Mouse (Mus musculus): ENCODE measurements around the gene Gnmt. TPM values are rescaled to one million over a fixed set of nuclear protein-coding genes. Genes with fewer than 3 reads are reported as not detected.

Gene Gnmt
- polyA plus RNA-seq, 1 experiment from 2014 or later: 0.79 TPM

DNA sequence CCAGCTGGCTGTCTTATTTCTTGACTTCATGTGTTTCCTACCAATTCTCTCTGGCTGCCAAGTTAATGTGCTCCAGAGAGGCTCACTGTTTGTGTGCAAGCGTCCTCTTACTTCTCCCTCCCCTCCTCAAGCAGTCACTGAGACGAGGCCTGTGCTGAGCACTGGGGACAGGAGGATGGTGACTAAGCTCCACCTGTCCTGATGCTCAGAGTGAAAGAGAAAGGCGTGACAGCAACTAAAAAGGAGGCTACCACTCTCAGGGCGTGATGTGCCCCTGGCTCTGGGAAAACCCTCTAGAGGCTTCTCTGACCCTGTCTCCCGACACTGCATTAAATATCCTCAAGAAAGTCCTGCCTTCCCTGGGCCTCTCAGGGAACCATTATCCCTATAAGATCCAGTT, 20.3 kb upstream of the Gnmt start:
- Histone ChIP-seq H3K9me3 (replicated peaks; ENCODE audit: control insufficient read depth, low read length) (no peaks in the 10 kb centered on the region), H3K9ac (ENCODE audit: low read length) (no peak overlapping the region), H3K27ac (ENCODE audit: low read depth, low read length) (no peak overlapping the region), H3K4me2 (ENCODE audit: low read length) (no peak overlapping the region), H3K4me3 (ENCODE audit: low read depth, low read length) (no peak overlapping the region), H3K27me3 (replicated peaks; ENCODE audit: control insufficient read depth, insufficient read depth, low read length) (no peaks in the 10 kb centered on the region), H3K36me3 (ENCODE audit: control insufficient read depth, insufficient read depth, low read length) (peaks cover 25% of the 10 kb centered on the region), H3K4me1 (ENCODE audit: control insufficient read depth, insufficient read depth, low read length) (peaks cover 13% of the 10 kb centered on the region)
- 95% methylated on average over 5 of the region's 5 CpGs for WGBS
- no peak for ATAC-seq
- DNase-seq (ENCODE audit: low spot score): no peak

DNA sequence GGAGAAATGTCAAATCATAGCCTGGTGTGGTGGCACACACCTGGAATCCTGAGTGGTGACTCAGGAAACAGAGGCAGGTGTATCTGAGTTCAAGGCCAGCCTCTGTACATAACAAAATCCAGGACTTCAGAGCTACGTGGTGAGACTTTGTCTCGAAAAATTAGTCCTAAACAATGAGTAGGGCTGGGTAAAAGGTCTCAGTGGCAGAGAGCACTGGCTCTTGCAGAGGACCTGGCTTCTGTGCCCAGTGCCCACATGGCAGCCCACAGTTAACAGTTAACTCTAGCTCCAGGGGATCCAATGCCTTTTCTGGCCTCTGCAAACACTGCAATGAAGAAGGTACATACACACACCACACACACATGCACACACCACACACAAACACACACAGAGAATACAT, 18.8 kb upstream of the Gnmt start:
- Histone ChIP-seq H3K9ac (ENCODE audit: low read length) (no peak overlapping the region), H3K9me3 (replicated peaks; ENCODE audit: control insufficient read depth, low read length) (no peaks in the 10 kb centered on the region), H3K27me3 (replicated peaks; ENCODE audit: control insufficient read depth, insufficient read depth, low read length) (no peaks in the 10 kb centered on the region), H3K4me1 (ENCODE audit: control insufficient read depth, insufficient read depth, low read length) (peaks cover 13% of the 10 kb centered on the region), H3K27ac (ENCODE audit: low read depth, low read length) (no peak overlapping the region), H3K36me3 (ENCODE audit: control insufficient read depth, insufficient read depth, low read length) (peaks cover 35% of the 10 kb centered on the region), H3K4me2 (ENCODE audit: low read length) (no peak overlapping the region), H3K4me3 (ENCODE audit: low read depth, low read length) (no peak overlapping the region)
- no peak for ATAC-seq
- WGBS: 90% methylated on average over 2 of the region's 2 CpGs
- no peak for DNase-seq (ENCODE audit: low spot score)

DNA sequence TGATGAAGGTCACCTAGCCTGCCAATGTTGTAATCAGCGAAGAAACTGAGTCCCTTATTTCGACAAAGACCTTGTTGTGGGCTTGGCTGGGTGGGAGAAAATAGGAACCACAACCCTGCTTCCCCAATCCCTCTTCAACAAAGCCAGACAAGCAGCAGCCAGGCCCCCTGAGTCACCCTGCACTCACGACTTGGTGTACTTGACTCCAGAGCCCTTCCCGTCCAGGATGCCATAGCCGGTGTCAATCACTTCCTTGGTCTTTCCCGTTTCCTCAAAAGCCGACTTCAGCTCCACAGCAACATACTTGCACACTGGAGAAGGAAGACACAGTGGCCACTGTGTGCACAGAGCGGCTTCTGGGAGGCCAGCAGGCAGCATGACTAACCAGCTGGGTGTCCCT, 18.3 kb upstream of the Gnmt start:
- WGBS: 86% methylated on average over 8 of the region's 8 CpGs
- H3K27me3 ChIP-seq (replicated peaks; ENCODE audit: control insufficient read depth, insufficient read depth, low read length): no peaks in the 10 kb centered on the region
- peaks cover 39% of the 10 kb centered on the region for H3K36me3 ChIP-seq (ENCODE audit: control insufficient read depth, insufficient read depth, low read length)
- no peak overlapping the region for H3K9ac ChIP-seq (ENCODE audit: low read length)
- no peak overlapping the region for H3K4me2 ChIP-seq (ENCODE audit: low read length)
- H3K4me1 ChIP-seq (ENCODE audit: control insufficient read depth, insufficient read depth, low read length): peaks cover 8% of the 10 kb centered on the region
- no peak overlapping the region for H3K4me3 ChIP-seq (ENCODE audit: low read depth, low read length)
- no peak for ATAC-seq
- no peaks in the 10 kb centered on the region for H3K9me3 ChIP-seq (replicated peaks; ENCODE audit: control insufficient read depth, low read length)
- no peak overlapping the region for H3K27ac ChIP-seq (ENCODE audit: low read depth, low read length)
- DNase-seq (ENCODE audit: low spot score): no peak

DNA sequence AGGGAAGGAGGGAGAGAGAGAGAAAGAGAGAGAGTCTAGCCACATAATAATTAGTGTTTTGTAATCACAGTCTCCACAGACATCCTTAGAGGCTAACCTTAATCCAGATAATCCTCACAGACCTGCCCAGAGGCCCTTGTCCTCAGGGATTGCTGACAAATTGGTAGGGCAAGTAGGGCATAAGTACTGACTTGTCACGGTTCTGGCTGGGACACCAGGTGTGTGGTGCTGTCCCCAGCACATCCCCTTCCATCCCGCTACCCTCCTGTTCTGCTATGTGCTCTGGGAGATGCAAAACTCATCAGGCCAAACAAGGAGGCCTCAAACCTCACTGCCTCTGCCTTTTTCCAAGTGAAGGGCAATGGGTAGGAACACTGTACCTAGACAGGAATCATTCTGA, 16.5 kb upstream of the Gnmt start:
- H3K9ac ChIP-seq (ENCODE audit: low read length): no peak overlapping the region
- WGBS: 62% methylated on average over 2 of the region's 2 CpGs
- no peak overlapping the region for H3K4me2 ChIP-seq (ENCODE audit: low read length)
- H3K4me1 ChIP-seq (ENCODE audit: control insufficient read depth, insufficient read depth, low read length): peaks cover under 1% of the 10 kb centered on the region
- H3K27me3 ChIP-seq (replicated peaks; ENCODE audit: control insufficient read depth, insufficient read depth, low read length): no peaks in the 10 kb centered on the region
- H3K4me3 ChIP-seq (ENCODE audit: low read depth, low read length): no peak overlapping the region
- DNase-seq (ENCODE audit: low spot score) (no peak), ATAC-seq (no peak)
- peaks cover 39% of the 10 kb centered on the region for H3K36me3 ChIP-seq (ENCODE audit: control insufficient read depth, insufficient read depth, low read length)
- no peaks in the 10 kb centered on the region for H3K9me3 ChIP-seq (replicated peaks; ENCODE audit: control insufficient read depth, low read length)
- no peak overlapping the region for H3K27ac ChIP-seq (ENCODE audit: low read depth, low read length)

DNA sequence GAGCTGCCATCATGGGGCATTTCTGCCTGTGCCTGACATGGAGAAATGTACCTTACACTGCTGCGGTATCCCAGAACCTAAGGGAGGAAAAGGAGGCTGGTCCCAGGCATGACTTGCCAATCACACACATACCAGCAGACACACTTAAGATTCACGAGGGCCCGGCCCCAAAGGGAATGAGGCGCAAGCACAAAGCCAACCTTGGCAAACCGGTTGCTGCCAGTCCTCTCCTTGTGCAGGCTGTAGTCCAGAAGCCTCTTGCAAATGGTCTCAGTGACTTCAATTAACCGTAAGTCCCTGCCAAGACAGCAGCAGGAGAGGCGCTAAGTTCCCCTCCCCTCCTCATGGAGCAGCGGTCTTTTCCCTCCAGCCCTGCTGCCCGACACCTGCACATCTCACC, 14.0 kb upstream of the Gnmt start:
- Histone ChIP-seq H3K9ac (ENCODE audit: low read length) (no peak overlapping the region), H3K27me3 (replicated peaks; ENCODE audit: control insufficient read depth, insufficient read depth, low read length) (no peaks in the 10 kb centered on the region), H3K9me3 (replicated peaks; ENCODE audit: control insufficient read depth, low read length) (no peaks in the 10 kb centered on the region), H3K27ac (ENCODE audit: low read depth, low read length) (no peak overlapping the region), H3K36me3 (ENCODE audit: control insufficient read depth, insufficient read depth, low read length) (peaks cover 39% of the 10 kb centered on the region), H3K4me2 (ENCODE audit: low read length) (no peak overlapping the region), H3K4me1 (ENCODE audit: control insufficient read depth, insufficient read depth, low read length) (no peaks in the 10 kb centered on the region), H3K4me3 (ENCODE audit: low read depth, low read length) (no peak overlapping the region)
- ATAC-seq (no peak), DNase-seq (ENCODE audit: low spot score) (no peak)
- 89% methylated on average over 9 of the region's 9 CpGs for WGBS

DNA sequence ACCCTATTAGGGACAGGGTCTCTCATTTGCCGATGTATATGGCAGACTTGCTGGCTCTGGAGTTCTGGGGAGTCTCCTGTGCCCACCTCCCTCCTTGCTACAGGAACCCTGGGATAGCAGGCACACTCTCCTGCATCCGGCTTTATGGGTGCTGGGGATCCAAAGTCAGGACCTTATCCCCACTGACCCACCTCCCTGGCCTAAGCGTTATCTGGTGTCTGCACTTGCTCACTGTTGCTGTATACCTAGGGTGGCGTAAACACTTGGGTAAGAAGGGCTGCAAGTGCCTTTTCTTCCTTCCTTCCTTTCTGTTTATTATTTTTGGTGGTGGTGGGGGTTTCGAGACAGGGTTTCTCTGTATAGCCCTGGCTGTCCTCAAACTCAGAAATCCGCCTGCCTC, 12.3 kb upstream of the Gnmt start:
- Histone ChIP-seq H3K27me3 (replicated peaks; ENCODE audit: control insufficient read depth, insufficient read depth, low read length) (no peaks in the 10 kb centered on the region), H3K9me3 (replicated peaks; ENCODE audit: control insufficient read depth, low read length) (no peaks in the 10 kb centered on the region), H3K4me1 (ENCODE audit: control insufficient read depth, insufficient read depth, low read length) (no peaks in the 10 kb centered on the region), H3K4me2 (ENCODE audit: low read length) (no peak overlapping the region), H3K36me3 (ENCODE audit: control insufficient read depth, insufficient read depth, low read length) (peaks cover 41% of the 10 kb centered on the region), H3K4me3 (ENCODE audit: low read depth, low read length) (no peak overlapping the region), H3K9ac (ENCODE audit: low read length) (no peak overlapping the region), H3K27ac (ENCODE audit: low read depth, low read length) (no peak overlapping the region)
- DNase-seq (ENCODE audit: low spot score): no peak
- WGBS: over 99% methylated on average over 6 of the region's 6 CpGs
- ATAC-seq: no peak

DNA sequence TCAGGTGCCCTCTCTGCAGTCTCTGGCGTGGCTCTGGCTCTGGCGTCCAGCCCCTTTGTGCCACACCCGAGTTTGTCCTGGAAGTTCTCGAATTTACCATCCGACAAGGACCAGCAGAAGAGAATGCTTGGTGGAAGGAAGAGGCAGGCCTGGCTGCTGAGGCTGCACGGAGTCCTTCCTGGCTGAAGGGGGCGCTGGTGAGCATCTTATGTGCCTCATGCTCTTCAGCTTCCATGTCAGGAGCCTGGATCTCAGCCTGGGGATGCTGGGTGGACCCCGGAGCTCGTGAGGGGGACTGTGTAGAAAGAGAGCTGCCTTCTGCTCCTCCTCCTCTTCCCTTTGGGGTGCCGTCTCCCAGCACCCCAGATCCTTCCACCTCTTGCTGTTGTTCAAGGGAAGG, 7.2 kb upstream of the Gnmt start:
- no peak for DNase-seq (ENCODE audit: low spot score)
- H3K4me1 ChIP-seq (ENCODE audit: control insufficient read depth, insufficient read depth, low read length): no peaks in the 10 kb centered on the region
- H3K4me2 ChIP-seq (ENCODE audit: low read length): no peak overlapping the region
- H3K36me3 ChIP-seq (ENCODE audit: control insufficient read depth, insufficient read depth, low read length): peaks cover 28% of the 10 kb centered on the region; the same call in 1 of the 2 replicates
- no peak for ATAC-seq
- no peak overlapping the region for H3K9ac ChIP-seq (ENCODE audit: low read length)
- no peak overlapping the region for H3K27ac ChIP-seq (ENCODE audit: low read depth, low read length)
- H3K9me3 ChIP-seq (replicated peaks; ENCODE audit: control insufficient read depth, low read length): no peaks in the 10 kb centered on the region
- WGBS: 63% methylated on average over 9 of the region's 10 CpGs
- H3K4me3 ChIP-seq (ENCODE audit: low read depth, low read length): no peak overlapping the region
- H3K27me3 ChIP-seq (replicated peaks; ENCODE audit: control insufficient read depth, insufficient read depth, low read length): no peaks in the 10 kb centered on the region

DNA sequence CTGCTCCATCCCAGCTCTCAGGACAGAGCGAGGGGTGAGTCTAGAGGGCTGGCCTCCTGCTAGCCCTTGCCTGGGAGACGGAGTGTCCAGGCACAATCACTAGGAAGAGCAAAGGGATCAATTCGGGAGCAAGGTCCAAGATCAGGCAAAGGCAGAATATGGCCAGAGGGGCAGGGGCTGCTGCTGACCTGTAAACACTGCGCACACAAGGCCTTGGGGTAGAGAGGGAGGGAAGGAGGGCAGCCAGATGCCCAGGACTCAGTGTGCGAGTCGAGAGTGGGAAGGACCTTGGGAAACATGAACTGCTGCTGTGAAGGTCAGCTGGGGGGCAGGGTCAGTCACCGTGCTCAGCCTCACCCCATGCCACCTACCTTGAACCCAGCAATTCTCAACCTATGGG, 6.3 kb upstream of the Gnmt start:
- DNase-seq (ENCODE audit: low spot score) (no peak), ATAC-seq (no peak)

DNA sequence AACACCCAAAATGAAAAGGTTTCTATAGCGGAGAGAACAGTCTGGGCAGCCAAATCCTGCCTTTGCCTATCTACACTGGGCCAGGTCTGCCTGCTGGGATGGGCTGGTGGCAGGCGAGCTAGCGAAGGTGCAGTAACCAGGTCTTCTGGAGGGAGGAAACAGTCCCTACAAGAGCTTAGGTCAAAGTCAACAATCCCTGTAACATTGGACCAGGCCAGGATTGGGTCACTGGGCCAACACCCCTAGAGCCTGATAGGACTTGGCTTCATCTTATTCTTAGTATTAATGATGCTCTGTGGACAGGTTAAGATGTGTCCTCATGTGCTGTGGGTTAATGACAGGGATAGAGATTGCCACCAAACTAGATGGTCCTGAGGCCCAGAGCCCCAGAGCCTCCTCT, 5.1 kb upstream of the Gnmt start:
- Histone ChIP-seq H3K36me3 (ENCODE audit: control insufficient read depth, insufficient read depth, low read length) (peaks cover 28% of the 10 kb centered on the region; the same call in 1 of the 2 replicates), H3K4me2 (ENCODE audit: low read length) (no peak overlapping the region), H3K9ac (ENCODE audit: low read length) (no peak overlapping the region), H3K4me3 (ENCODE audit: low read depth, low read length) (no peak overlapping the region), H3K27ac (ENCODE audit: low read depth, low read length) (no peak overlapping the region), H3K27me3 (replicated peaks; ENCODE audit: control insufficient read depth, insufficient read depth, low read length) (peaks cover 2% of the 10 kb centered on the region; the same call in 1 of the 2 replicates), H3K9me3 (replicated peaks; ENCODE audit: control insufficient read depth, low read length) (no peaks in the 10 kb centered on the region), H3K4me1 (ENCODE audit: control insufficient read depth, insufficient read depth, low read length) (no peaks in the 10 kb centered on the region)
- ATAC-seq: no peak
- DNase-seq (ENCODE audit: low spot score): no peak
- 93% methylated on average over 3 of the region's 3 CpGs for WGBS

More for the DNA sequence above, 6.3 kb upstream of the Gnmt start:
- Histone ChIP-seq H3K27me3 (replicated peaks; ENCODE audit: control insufficient read depth, insufficient read depth, low read length) (no peaks in the 10 kb centered on the region), H3K4me3 (ENCODE audit: low read depth, low read length) (no peak overlapping the region), H3K36me3 (ENCODE audit: control insufficient read depth, insufficient read depth, low read length) (peaks cover 28% of the 10 kb centered on the region; the same call in 1 of the 2 replicates), H3K27ac (ENCODE audit: low read depth, low read length) (no peak overlapping the region), H3K9ac (ENCODE audit: low read length) (no peak overlapping the region), H3K9me3 (replicated peaks; ENCODE audit: control insufficient read depth, low read length) (no peaks in the 10 kb centered on the region), H3K4me2 (ENCODE audit: low read length) (no peak overlapping the region), H3K4me1 (ENCODE audit: control insufficient read depth, insufficient read depth, low read length) (no peaks in the 10 kb centered on the region)
- WGBS: 95% methylated on average over 7 of the region's 7 CpGs
